Mouse (Mus musculus): ENCODE data around the gene Slc44a3. TPM values are rescaled to one million over a fixed set of nuclear protein-coding genes. Genes with fewer than 3 reads are reported as not detected.

The Slc44a3 gene
- total RNA-seq, 2 experiments from 2014 or later: 0.46 TPM; not detected in 1

- DNase-seq: peak; percentile 86 to 89
Observed at GRCm38 (mm10) chr3:121426621-121427519, 105.3 kb downstream of the Slc44a3 start.

- peak; percentile 89 to 96 for DNase-seq
Observed at GRCm38 (mm10) chr3:121425861-121426620, 106.2 kb downstream of the Slc44a3 start, which contains the start of gene Cnn3. Gene Cnn3, plus strand, starts transcription at chr3:121426497.

- no peak for DNase-seq
Observed at GRCm38 (mm10) chr3:121422405-121422804, 109.8 kb downstream of the Slc44a3 start.

- DNase-seq: no peak
Observed at GRCm38 (mm10) chr3:121418850-121419435, 113.3 kb downstream of the Slc44a3 start.

- DNase-seq: no peak
Observed at GRCm38 (mm10) chr3:121418251-121418601, 114.0 kb downstream of the Slc44a3 start.

- DNase-seq: no peak
Observed at GRCm38 (mm10) chr3:121417379-121418250, 114.6 kb downstream of the Slc44a3 start.

GRCm38 (mm10) chr3:121416171-121417154 lies 115.7 kb downstream of the Slc44a3 start:
- DNase-seq: no peak

- no peak for DNase-seq
Observed at GRCm38 (mm10) chr3:121411450-121411849, 120.8 kb downstream of the Slc44a3 start.

Other genes starting within 250 kb of the Slc44a3 start
- 1 to 10 TPM; 1.3 to 1.7 TPM for gene Tmem56, start 249.3 kb downstream of the Slc44a3 start, total RNA-seq (2021)
- 10 to 100 TPM; 12.4 to 13.5 TPM for gene Alg14, start 240.6 kb downstream of the Slc44a3 start, total RNA-seq (2021)
- 10 to 100 TPM; 37.4 to 41.5 TPM for gene Cnn3, start 105.9 kb downstream of the Slc44a3 start, total RNA-seq (2021)
- not detected for gene 4930432M17Rik, start 138.4 kb upstream of the Slc44a3 start, total RNA-seq (2021)
- gene F3, start 191.1 kb upstream of the Slc44a3 start, total RNA-seq (2021): 10 to 100 TPM; 19.7 to 24.8 TPM